Mouse (Mus musculus) ZHBTc4 (cell line): ENCODE data around the gene Fam104a.

Experiments
- DNase-seq: peaks from one replicate; pipeline ENCODE4 v3.0.0-alpha.2; 2011; ENCODE audit warnings: low read depth, low spot score

Gene Fam104a

GRCm38 (mm10) chr11:113666205-113666604 is 17.8 kb downstream of the Fam104a start:
- DNase-seq = no peak

GRCm38 (mm10) chr11:113664279-113664678 is 19.7 kb downstream of the Fam104a start:
- DNase-seq = no peak

DNA sequence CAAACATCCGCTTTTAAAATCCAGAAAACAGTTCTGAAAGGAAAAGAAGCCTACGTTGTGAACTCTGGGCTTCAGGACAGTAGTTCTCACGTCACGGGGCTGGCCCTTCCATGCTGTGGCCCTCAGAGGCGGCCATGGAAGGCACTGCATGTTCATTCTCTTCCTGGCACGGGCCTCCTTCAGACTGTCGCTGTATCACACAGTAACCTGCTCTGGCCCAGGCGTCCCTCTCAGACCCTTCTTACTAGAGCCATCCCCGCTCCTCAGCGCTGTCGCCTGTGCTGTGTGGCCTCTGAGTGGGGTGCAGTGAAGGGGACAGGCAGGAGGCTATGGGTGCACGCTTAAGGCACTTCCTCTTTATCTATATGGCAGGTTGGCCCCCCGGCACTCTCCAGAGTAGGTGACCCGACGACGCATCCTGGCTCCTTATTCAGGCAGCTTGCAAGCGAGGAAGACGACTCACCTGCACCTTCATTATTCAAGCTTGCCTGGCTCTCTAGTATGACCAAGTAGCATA is 22.1 kb downstream of the Fam104a start:
- no peak for DNase-seq

GRCm38 (mm10) chr11:113660940-113661339 is 23.0 kb downstream of the Fam104a start:
- DNase-seq = no peak

- DNase-seq = peak; percentile 24
These were observed 23.7 kb downstream of the Fam104a start for GRCm38 (mm10) chr11:113660213-113660612.

GRCm38 (mm10) chr11:113658763-113659162 is 25.2 kb downstream of the Fam104a start:
- DNase-seq = no peak

DNA sequence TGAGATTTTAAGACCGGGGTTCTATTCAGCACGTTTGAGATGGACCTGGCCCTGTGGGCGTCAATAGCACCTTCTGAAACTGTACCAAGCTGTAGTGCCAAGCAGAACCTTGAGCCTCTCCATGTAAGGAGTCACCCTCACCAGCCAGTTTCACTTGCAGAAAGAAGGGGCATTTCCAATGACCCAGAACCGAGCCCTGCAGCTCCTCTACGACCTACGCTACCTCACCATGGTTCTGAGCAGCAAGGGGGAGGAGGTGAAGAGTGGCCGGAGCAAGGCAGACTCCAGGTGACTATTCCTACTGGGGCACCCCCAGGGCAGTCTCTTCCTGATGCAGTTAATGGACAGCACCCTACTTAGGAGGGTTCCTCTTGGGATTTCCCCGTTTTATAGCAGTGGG is 25.6 kb downstream of the Fam104a start:
- DNase-seq = no peak

GRCm38 (mm10) chr11:113657221-113657620 is 26.7 kb downstream of the Fam104a start:
- DNase-seq = no peak

DNA sequence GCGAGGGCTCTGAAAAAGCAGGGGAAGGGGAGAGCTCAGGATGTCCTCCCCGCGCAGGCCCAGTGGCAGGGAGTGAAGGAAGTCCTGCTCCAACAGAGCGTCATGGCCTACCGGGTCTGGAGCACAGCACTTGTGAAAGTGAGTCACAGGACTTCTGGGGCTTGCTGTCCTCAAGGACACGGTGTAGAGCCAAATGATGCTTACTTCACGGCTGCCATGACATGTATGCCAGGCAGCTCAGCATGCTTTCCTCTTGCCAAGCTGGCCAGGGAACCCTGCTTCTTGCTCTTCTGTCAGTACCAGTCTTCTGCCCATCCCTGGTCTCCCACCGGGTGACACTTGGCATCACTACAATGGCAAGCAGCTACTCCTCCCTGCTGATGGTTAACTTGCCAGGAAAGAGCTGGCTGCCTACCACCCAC is 27.4 kb downstream of the Fam104a start:
- no peak for DNase-seq

- no peak for DNase-seq
These were observed 29.2 kb downstream of the Fam104a start for GRCm38 (mm10) chr11:113654561-113655270.

GRCm38 (mm10) chr11:113654105-113654504 is 29.9 kb downstream of the Fam104a start:
- DNase-seq = no peak

DNA sequence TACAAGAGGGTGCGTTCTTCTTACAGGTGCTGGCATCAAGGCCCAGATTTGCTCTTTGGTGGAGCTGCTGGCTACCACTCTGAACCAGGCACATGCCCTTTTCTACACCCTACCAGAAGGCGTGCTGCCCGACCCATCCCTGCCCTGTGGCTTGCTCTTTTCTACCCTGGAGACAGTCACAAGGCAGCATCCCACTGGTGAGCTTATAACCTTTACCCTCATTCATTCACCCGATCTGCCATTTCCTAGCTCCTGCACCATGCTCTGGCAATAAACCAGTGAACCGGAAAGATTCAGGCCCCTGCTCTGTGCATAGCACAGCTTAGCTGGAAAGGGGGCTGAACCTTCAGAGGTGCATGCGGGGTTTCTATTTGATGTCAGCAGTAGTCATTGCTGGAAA is 31.4 kb downstream of the Fam104a start:
- no peak for DNase-seq

DNA sequence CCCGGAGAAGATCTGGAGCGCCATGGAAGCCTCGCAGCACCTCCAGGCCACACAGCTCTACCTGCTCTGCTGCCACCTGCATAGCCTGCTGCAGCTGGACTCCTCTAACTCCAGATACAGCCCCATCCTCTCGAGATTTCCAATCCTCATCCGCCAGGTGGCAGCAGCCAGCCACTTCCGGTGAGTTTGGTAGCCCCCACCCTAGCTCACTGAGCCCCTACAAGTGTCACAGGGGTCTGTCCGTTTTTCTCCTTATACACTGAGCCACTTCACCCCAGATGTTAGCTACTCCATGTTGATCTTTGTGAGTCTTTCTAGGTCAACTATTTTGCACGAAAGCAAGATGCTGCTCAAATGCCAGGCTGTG is 32.1 kb downstream of the Fam104a start:
- peak; percentile 80 for DNase-seq

GRCm38 (mm10) chr11:113651206-113651906 is 32.6 kb downstream of the Fam104a start:
- no peak for DNase-seq

DNA sequence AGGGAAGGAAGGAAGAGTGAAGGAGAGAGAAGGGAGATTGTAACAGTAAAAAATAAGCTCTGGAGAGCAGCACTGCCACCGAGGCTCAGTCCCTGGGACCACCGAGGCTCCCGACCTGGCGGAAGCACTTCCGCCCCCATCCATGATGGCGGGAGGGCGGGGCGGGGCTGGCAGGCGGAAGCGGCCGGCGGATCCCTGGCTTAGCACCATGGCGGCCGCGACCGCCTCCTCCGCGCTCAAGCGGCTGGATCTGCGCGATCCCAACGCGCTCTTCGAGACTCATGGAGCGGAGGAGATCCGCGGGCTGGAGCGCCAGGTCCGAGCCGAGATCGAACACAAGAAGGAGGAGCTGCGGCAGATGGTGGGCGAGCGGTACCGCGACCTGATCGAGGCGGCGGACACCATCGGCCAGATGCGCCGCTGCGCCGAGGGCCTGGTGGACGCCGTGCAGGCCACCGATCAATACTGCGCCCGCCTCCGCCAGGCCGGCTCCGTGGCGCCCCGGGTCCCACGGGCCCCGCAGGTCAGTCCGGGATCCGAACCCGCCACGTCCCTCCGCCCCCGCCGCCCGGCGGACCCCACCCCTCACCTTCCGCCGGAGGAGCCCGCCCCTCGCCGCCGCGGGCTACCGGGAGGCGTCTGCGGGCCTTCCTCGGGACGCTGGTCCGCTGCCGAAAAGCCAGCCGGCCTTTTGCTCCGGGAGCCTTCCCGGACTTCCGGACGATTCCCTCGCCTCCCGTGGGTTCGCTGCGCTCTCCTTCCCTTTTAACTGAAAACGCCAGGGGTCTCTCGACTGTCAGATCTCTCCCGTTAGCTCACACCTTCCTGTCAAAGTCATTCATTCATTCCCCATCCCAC is 34.4 kb downstream of the Fam104a start, which contains the start of gene Slc39a11:
Gene Slc39a11, minus strand, starts transcription at position 727 of the 858 bp plus-strand sequence.
- DNase-seq = peak; percentile 90

- no peak for DNase-seq
These were observed 35.1 kb downstream of the Fam104a start, which contains the start of gene Cog1 for GRCm38 (mm10) chr11:113648690-113649352. TSS of gene Cog1 (plus strand) at chr11:113649169.

GRCm38 (mm10) chr11:113648152-113648551 is 35.8 kb downstream of the Fam104a start:
- DNase-seq = peak; percentile 93

DNA sequence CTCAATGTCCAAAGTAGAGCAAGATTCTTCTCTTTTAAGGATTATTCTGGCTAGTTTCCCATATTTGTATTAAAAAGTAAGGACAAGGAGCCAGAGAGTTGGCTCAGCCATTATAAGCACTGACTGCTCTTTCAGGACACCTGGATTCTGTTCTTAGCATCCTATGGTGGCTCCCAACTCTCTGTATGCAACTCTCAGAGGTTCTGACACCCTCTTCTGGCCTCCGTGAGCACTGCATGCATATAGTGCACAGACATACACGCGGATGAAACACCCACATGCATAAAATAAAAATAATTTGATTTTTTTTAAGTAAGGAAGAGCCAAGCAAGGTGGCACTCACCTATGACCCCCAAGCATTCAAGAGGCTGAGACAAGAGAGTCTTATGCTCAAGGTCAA is 38.8 kb downstream of the Fam104a start:
- peak; percentile 46 for DNase-seq

GRCm38 (mm10) chr11:113638680-113639079 is 45.3 kb downstream of the Fam104a start:
- no peak for DNase-seq

- no peak for DNase-seq
These were observed 49.2 kb downstream of the Fam104a start for GRCm38 (mm10) chr11:113634699-113635121.

DNA sequence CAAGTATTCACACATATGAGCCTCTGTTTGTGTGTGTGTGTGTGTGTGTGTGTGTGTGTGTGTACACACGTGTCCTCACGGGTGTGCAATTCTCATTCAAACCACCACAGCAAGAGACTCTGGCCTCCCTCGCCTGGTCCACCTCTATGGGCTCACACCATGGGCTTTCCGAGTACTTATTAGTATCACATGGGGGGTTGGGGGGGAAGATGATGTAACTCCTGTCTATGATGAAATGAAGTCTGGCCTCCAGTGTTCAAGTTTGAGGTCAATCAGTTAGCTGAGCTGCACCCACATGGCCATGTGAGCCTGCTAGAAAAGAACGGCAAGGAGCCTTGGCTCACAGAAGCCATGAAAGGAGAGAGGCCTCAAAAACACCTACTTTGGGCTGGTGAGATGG is 50.6 kb downstream of the Fam104a start:
- no peak for DNase-seq
